Mouse (Mus musculus) liver, adult 2 months (tissue): ENCODE data around the gene Cmip. TPM values are rescaled to one million over a fixed set of nuclear protein-coding genes. Genes with fewer than 3 reads are reported as not detected.

Experiments used
- DNase-seq: peaks from one replicate; pipeline ENCODE4 v3.0.0-alpha.2; 2011; ENCODE audit warnings: low read depth, low spot score; ENCODE audit errors: extremely low read depth
- H3K27ac ChIP-seq: fragments of 200-500 bp; replicated peaks from 2 replicates; pipeline ENCODE4 v1.5.1; 2012; ENCODE audit warnings: low read depth, mild to moderate bottlenecking, control low read depth, inconsistent platforms, low read length; ENCODE audit not compliant: insufficient read depth
- H3K27me3 ChIP-seq: fragments of 200-500 bp; 2 replicates; pipeline ENCODE4 v1.6.1; 2012; ENCODE audit warnings: mild to moderate bottlenecking, moderate library complexity, low read length, inconsistent platforms; ENCODE audit not compliant: control insufficient read depth, insufficient read depth
- H3K36me3 ChIP-seq: fragments of 200-500 bp; 2 replicates; pipeline ENCODE4 v1.6.1; 2012; ENCODE audit warnings: low read length, inconsistent platforms; ENCODE audit not compliant: control insufficient read depth, insufficient read depth
- H3K4me1 ChIP-seq: fragments of 200-500 bp; 2 replicates; pipeline ENCODE4 v1.6.1; 2011; ENCODE audit warnings: low read length; ENCODE audit not compliant: control insufficient read depth, insufficient read depth
- H3K4me3 ChIP-seq: fragments of 200-500 bp; 2 replicates; pipeline ENCODE4 v1.5.1; 2011; ENCODE audit warnings: low read depth, mild to moderate bottlenecking, control low read depth, low read length, moderate library complexity; ENCODE audit not compliant: insufficient read depth
- H3K79me2 ChIP-seq: fragments of 200-500 bp; 2 replicates; pipeline ENCODE4 v1.6.1; 2012; ENCODE audit warnings: inconsistent platforms, mild to moderate bottlenecking, low read length, moderate library complexity; ENCODE audit not compliant: control insufficient read depth, insufficient read depth
- H3K9ac ChIP-seq: fragments of 200-500 bp; 2 replicates; pipeline ENCODE4 v1.6.1; 2012; ENCODE audit warnings: low read depth, mild to moderate bottlenecking, control low read depth, inconsistent platforms, low read length
- CTCF ChIP-seq: fragments of 200-500 bp; IDR thresholded peaks from 2 replicates; pipeline ENCODE4 v1.5.1; 2011; ENCODE audit warnings: low read depth, low read length, control low read depth
- POLR2A ChIP-seq: fragments of 200-500 bp; IDR thresholded peaks from 2 replicates; pipeline ENCODE4 v1.6.1; 2011; ENCODE audit warnings: low read length, control low read depth; ENCODE audit not compliant: insufficient read depth; ENCODE audit errors: extremely low read depth
- WGBS: fragments of 180-500 bp; shearing (Covaris S2); methylation state at CpG from one replicate; pipeline ENCODE4 v1.1.7; 2018; 5-methylcytosine and 5-hydroxymethylcytosine counted together
- polyA plus RNA-seq: library from polyadenylated mRNA; depleted of rRNA; stranded (reverse); fragments of >200 nt; gene quantifications from 2 replicates; pipeline ENCODE4 v1.2.3, GENCODE M21; 2012
- total RNA-seq: library from RNA; depleted of rRNA; stranded (reverse); fragments of >200 nt; gene quantifications from 2 replicates; pipeline ENCODE4 v1.2.3, GENCODE M21; 2014

Cmip gene
- total and polyA plus RNA-seq, 2 experiments = 8.8 to 21.0 TPM

DNA sequence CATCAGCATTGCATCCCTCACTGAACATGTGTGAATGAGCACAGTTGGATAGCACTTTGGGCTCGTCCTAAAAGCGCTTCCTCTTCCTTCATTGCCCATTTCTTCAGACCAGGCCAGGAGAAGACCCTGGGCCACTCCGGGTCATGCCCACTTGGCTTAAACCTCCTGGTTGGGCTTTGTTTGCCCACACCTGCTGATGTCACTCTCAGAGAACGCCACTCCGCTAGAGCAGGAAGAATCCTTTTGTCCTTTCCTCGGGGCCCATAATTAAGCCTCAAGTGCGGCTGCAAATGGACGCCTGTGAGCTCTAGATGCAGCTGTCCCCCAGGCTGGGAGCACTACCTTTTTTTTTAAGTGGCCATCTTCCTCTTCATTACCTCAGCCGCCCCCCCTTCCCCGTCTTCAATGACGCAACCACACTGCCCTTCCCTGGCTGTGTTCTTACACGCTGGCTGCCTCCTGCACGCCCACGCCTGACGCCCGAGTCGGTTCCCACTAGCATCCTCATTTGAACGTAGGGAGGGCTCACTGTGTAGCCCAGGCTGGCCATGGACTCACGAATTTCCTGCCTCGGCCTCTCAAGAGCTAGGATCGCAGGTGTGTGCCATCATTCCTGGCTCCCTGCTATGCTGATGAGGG, 171.8 kb downstream of the Cmip start:
- Histone ChIP-seq H3K9ac (no peak overlapping the region), H3K27me3 (no peaks in the 10 kb centered on the region), H3K4me1 (no peaks in the 10 kb centered on the region), H3K79me2 (no peaks in the 10 kb centered on the region), H3K4me3 (no peak overlapping the region), H3K36me3 (peaks cover 10% of the 10 kb centered on the region; the same call in 1 of the 2 replicates), H3K27ac (no peak overlapping the region)
- TF ChIP-seq POLR2A (no peak), CTCF (no peak)
- 91% methylated on average over 21 of the region's 21 CpGs for WGBS
- DNase-seq = no peak

GRCm38 (mm10) chr8:117430624-117431023, 173.8 kb downstream of the Cmip start:
- H3K36me3 ChIP-seq = peaks cover 8% of the 10 kb centered on the region; the same call in 1 of the 2 replicates
- H3K4me1 ChIP-seq = no peaks in the 10 kb centered on the region
- 92% methylated on average over 4 of the region's 4 CpGs for WGBS
- H3K27ac ChIP-seq = no peak overlapping the region
- no peak overlapping the region for H3K9ac ChIP-seq
- TF ChIP-seq POLR2A (no peak), CTCF (no peak)
- H3K79me2 ChIP-seq = no peaks in the 10 kb centered on the region
- no peaks in the 10 kb centered on the region for H3K27me3 ChIP-seq
- no peak overlapping the region for H3K4me3 ChIP-seq
- no peak for DNase-seq

DNA sequence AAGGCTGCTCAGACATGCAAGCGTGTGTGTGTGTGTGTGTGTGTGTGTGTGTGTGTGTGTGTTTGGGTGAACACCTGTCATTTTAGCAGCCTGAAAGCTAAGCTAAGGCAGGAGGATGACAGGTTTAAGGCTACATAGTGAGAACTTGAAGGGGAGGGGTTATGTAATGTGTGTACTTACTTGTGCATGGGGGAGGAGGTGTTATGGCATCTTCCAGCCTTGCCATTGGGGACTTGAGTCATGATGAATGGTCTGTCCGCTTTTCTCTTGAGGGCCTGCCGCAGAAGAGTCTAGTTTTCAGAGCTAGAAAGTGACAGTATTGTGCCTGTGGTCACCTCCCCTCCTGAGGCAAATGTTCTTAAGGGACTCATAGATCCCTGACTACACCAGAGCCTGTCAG, 174.7 kb downstream of the Cmip start:
- Histone ChIP-seq H3K4me1 (no peaks in the 10 kb centered on the region), H3K36me3 (peaks cover 9% of the 10 kb centered on the region; the same call in 1 of the 2 replicates), H3K27me3 (no peaks in the 10 kb centered on the region), H3K27ac (no peak overlapping the region), H3K9ac (no peak overlapping the region), H3K79me2 (no peaks in the 10 kb centered on the region), H3K4me3 (no peak overlapping the region)
- WGBS = 95% methylated on average over 3 of the region's 3 CpGs
- TF ChIP-seq CTCF = no peak
- no peak for TF ChIP-seq POLR2A
- no peak for DNase-seq

DNA sequence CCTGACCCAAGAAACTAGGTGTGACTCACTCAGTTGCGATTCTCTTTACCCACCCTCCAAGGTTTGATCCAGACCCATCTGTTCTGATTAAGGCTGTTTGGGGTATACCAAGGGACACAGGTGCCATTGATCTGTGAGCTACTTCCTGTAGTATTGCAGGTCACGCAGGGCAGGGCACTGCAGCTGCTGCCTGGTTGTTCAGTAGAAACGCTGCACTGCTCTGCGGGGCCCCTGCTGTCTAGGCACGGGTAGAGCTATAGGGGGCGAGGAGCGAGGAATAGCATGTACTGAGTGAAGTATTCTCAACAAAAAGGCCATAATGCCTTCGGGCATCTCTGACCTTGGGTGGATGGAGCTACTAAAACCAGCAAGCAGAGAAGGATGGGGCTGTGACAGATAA, 175.2 kb downstream of the Cmip start:
- Histone ChIP-seq H3K4me3 (no peak overlapping the region), H3K36me3 (peaks cover 6% of the 10 kb centered on the region; the same call in 1 of the 2 replicates)
- WGBS = 92% methylated on average over 8 of the region's 8 CpGs

GRCm38 (mm10) chr8:117433968-117434367, 177.1 kb downstream of the Cmip start:
- Histone ChIP-seq H3K36me3 (peaks cover 4% of the 10 kb centered on the region; the same call in 1 of the 2 replicates), H3K79me2 (no peaks in the 10 kb centered on the region), H3K27ac (no peak overlapping the region), H3K4me1 (peaks cover 9% of the 10 kb centered on the region; the same call in 1 of the 2 replicates), H3K9ac (no peak overlapping the region), H3K27me3 (no peaks in the 10 kb centered on the region), H3K4me3 (no peak overlapping the region)
- DNase-seq = no peak
- 84% methylated on average over 10 of the region's 10 CpGs for WGBS
- TF ChIP-seq POLR2A (no peak), CTCF (no peak)

More for the DNA sequence above, 175.2 kb downstream of the Cmip start:
- TF ChIP-seq CTCF (no peak), POLR2A (no peak)
- Histone ChIP-seq H3K9ac (no peak overlapping the region), H3K4me1 (0 out of 2 replicates have a peak, but pooled peaks cover 1% of the 10 kb centered on the region), H3K27ac (no peak overlapping the region), H3K79me2 (no peaks in the 10 kb centered on the region), H3K27me3 (no peaks in the 10 kb centered on the region)
- DNase-seq = no peak

GRCm38 (mm10) chr8:117436786-117437185, 179.9 kb downstream of the Cmip start:
- no peak for DNase-seq
- Histone ChIP-seq H3K9ac (no peak overlapping the region), H3K79me2 (no peaks in the 10 kb centered on the region), H3K27me3 (no peaks in the 10 kb centered on the region), H3K4me1 (peaks cover 22% of the 10 kb centered on the region), H3K36me3 (peaks cover 4% of the 10 kb centered on the region; the same call in 1 of the 2 replicates), H3K4me3 (no peak overlapping the region), H3K27ac (no peak overlapping the region)
- TF ChIP-seq CTCF = no peak
- no peak for TF ChIP-seq POLR2A
- whole genome bisulfite sequencing = 95% methylated on average over 15 of the region's 15 CpGs
